Mouse (Mus musculus): ENCODE data around the gene Mrpl20.

DNA sequence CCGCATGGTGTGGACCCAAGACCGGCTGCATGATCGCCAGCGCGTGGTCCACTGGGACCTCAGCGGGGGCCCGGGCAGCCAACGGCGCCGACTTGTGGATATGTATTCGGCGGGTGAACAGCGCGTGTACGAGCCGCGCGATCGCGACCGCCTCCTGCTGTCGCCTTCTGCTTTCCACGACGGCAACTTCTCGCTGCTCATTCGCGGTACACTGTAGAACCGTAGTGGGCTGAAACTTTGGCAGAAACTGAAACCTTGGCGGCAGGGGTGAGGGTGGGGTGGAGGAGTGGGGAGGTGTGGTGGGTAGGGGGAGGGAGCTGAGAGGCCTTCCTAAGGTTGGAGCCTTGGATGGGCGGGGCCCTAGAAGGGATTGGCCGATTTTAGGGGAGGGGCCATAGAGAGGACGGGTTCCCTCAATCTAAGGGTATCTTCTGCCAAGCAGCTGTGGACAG is 38.4 kb downstream of the Mrpl20 start:
- TF ChIP-seq CTCF (IDR thresholded peaks at IDR 0.05; ENCODE audit: borderline replicate concordance, control insufficient read depth, extremely low read depth, insufficient read depth, low read length, poor library complexity), result peak; percentile 50; the same call in 1 of the 2 replicates
- no peak for TF ChIP-seq POLR2A (IDR thresholded peaks at IDR 0.05; ENCODE audit: control insufficient read depth, extremely low read depth, insufficient read depth, low read length, poor library complexity)

Measured in thymus, adult 2 months (tissue).